Mouse (Mus musculus): ENCODE data around the gene Dach1. TPM values are rescaled to one million over a fixed set of nuclear protein-coding genes. Genes with fewer than 3 reads are reported as not detected.

Dach1 gene
- polyA plus RNA-seq, 2 experiments, result 7.4 to 8.0 TPM

DNA sequence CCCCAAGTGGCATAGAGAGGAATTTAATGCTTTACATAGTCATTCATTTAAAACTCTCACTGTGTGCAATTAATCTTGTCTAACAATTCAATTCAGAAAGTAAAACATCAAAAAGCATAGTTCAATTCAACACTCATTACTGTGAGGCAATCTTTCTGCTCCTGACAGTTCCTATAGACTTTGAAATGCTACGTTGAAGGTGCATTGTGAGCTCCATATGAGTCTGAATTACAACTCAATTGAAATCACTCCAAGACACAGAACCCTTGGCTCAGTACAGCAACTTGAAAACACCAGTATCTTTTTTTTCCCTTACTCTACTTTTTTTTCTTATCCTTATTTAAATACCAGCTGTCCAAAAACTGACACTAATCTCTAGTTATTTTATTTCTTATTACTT is 193.5 kb downstream of the Dach1 start:
- Histone ChIP-seq H3K36me3 (ENCODE audit: control insufficient read depth, insufficient read depth, low read length) (no peaks in the 10 kb centered on the region), H3K4me1 (ENCODE audit: control insufficient read depth, insufficient read depth, low read length) (0 out of 2 replicates have a peak, but pooled peaks cover 4% of the 10 kb centered on the region), H3K9me3 (ENCODE audit: control insufficient read depth, low read length) (no peaks in the 10 kb centered on the region), H3K27ac (replicated peaks; ENCODE audit: low read depth, low read length) (no peak overlapping the region), H3K4me2 (replicated peaks; ENCODE audit: low read depth, low read length, severe bottlenecking) (no peak overlapping the region), H3K9ac (ENCODE audit: low read depth, low read length, severe bottlenecking) (no peak overlapping the region), H3K4me3 (replicated peaks; ENCODE audit: low read length) (no peak overlapping the region), H3K27me3 (ENCODE audit: control insufficient read depth, insufficient read depth, low read length) (no peaks in the 10 kb centered on the region)
- TF ChIP-seq POLR2A (IDR thresholded peaks at IDR 0.05; ENCODE audit: borderline replicate concordance, extremely low read depth, insufficient read depth, insufficient read length), result no peak
- DNase-seq (ENCODE audit: low spot score) (no peak), ATAC-seq (ENCODE audit: low FRiP score, low read depth) (no peak)
- WGBS, result 8% methylated on average over 1 of the region's 1 CpGs

DNA sequence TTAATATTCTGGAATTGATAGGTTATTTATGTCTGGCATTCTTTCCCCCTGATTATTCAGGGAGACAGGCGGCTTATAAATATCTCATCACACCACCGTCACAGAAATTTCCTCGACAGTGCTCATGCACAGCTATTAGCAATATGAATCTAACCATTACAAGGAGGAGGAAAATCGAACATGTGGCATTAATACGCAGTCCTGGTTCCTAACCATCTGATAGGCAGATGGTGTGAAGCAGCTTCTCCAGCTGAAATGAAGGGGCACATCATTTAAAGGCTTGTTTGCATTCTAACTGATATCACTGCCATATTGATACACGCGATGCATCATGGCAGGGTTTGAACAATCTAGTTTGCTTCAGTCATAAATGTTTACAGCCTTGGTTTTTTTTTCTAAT is 194.1 kb downstream of the Dach1 start:
- ATAC-seq (ENCODE audit: low FRiP score, low read depth), result no peak
- no peak for TF ChIP-seq POLR2A (IDR thresholded peaks at IDR 0.05; ENCODE audit: borderline replicate concordance, extremely low read depth, insufficient read depth, insufficient read length)
- Histone ChIP-seq H3K27ac (replicated peaks; ENCODE audit: low read depth, low read length) (no peak overlapping the region), H3K4me2 (replicated peaks; ENCODE audit: low read depth, low read length, severe bottlenecking) (no peak overlapping the region), H3K27me3 (ENCODE audit: control insufficient read depth, insufficient read depth, low read length) (no peaks in the 10 kb centered on the region), H3K4me1 (ENCODE audit: control insufficient read depth, insufficient read depth, low read length) (no peaks in the 10 kb centered on the region), H3K4me3 (replicated peaks; ENCODE audit: low read length) (no peak overlapping the region), H3K36me3 (ENCODE audit: control insufficient read depth, insufficient read depth, low read length) (no peaks in the 10 kb centered on the region), H3K9me3 (ENCODE audit: control insufficient read depth, low read length) (no peaks in the 10 kb centered on the region), H3K9ac (ENCODE audit: low read depth, low read length, severe bottlenecking) (no peak overlapping the region)
- peak; percentile 49 for DNase-seq (ENCODE audit: low spot score)
- WGBS, result 44% methylated on average over 7 of the region's 7 CpGs

DNA sequence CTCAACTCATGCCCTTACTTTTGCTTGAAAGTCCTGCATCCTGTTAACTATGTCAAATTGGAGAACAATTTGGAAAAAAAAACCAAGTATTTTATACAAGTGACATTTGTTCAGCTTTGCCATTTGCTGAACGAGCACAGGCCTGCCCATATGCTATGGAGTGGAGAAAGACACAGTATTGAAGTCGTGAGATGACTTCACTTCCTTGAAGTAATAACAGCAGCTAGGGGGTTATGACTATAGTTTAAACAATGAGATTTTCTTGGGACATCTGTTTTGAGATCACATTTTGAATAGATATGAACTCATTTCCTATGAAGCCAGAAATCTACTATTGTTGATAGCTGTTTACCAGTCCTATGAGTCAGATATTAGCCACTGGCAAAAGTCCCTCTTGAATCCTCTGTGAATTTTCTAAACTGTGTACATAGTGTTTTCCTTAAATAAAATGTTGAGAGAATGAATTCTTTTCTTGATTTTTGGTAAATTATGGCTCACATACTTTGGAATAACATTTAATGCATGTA is 205.0 kb downstream of the Dach1 start:
- H3K27me3 ChIP-seq (ENCODE audit: control insufficient read depth, insufficient read depth, low read length), result no peaks in the 10 kb centered on the region
- H3K36me3 ChIP-seq (ENCODE audit: control insufficient read depth, insufficient read depth, low read length), result no peaks in the 10 kb centered on the region
- no peak for ATAC-seq (ENCODE audit: low FRiP score, low read depth)
- H3K9ac ChIP-seq (ENCODE audit: low read depth, low read length, severe bottlenecking), result no peak overlapping the region
- H3K4me2 ChIP-seq (replicated peaks; ENCODE audit: low read depth, low read length, severe bottlenecking), result no peak overlapping the region
- WGBS, result 50% methylated on average over 2 of the region's 2 CpGs
- H3K27ac ChIP-seq (replicated peaks; ENCODE audit: low read depth, low read length), result no peak overlapping the region
- no peak for DNase-seq (ENCODE audit: low spot score)
- H3K9me3 ChIP-seq (ENCODE audit: control insufficient read depth, low read length), result no peaks in the 10 kb centered on the region
- H3K4me3 ChIP-seq (replicated peaks; ENCODE audit: low read length), result no peak overlapping the region
- H3K4me1 ChIP-seq (ENCODE audit: control insufficient read depth, insufficient read depth, low read length), result no peaks in the 10 kb centered on the region
- TF ChIP-seq POLR2A (IDR thresholded peaks at IDR 0.05; ENCODE audit: borderline replicate concordance, extremely low read depth, insufficient read depth, insufficient read length), result no peak

DNA sequence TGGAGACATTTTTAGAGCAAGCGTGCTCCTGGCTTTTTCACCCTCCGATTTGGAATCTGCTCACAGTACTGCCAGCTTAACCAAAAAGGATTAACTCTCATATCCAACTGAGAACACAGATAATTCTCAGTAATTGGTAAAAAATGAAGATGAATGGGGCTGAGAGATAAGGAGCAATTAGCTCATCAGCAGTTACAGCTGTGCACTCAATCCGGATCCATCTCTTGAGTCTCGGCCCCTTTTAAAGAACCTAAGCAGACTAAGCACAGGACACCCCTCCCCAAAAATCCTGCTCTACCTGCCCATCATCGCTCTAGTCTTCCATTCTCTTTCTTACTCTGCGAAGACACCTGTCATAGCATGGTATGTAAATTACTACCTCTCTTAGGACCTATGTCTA is 205.9 kb downstream of the Dach1 start:
- DNase-seq (ENCODE audit: low spot score) (no peak), ATAC-seq (ENCODE audit: low FRiP score, low read depth) (no peak)
- H3K4me2 ChIP-seq (replicated peaks; ENCODE audit: low read depth, low read length, severe bottlenecking), result no peak overlapping the region
- H3K4me1 ChIP-seq (ENCODE audit: control insufficient read depth, insufficient read depth, low read length), result no peaks in the 10 kb centered on the region
- no peak for TF ChIP-seq POLR2A (IDR thresholded peaks at IDR 0.05; ENCODE audit: borderline replicate concordance, extremely low read depth, insufficient read depth, insufficient read length)
- H3K4me3 ChIP-seq (replicated peaks; ENCODE audit: low read length), result no peak overlapping the region
- no peaks in the 10 kb centered on the region for H3K36me3 ChIP-seq (ENCODE audit: control insufficient read depth, insufficient read depth, low read length)
- WGBS, result 81% methylated on average over 6 of the region's 6 CpGs
- H3K9ac ChIP-seq (ENCODE audit: low read depth, low read length, severe bottlenecking), result no peak overlapping the region
- no peak overlapping the region for H3K27ac ChIP-seq (replicated peaks; ENCODE audit: low read depth, low read length)
- no peaks in the 10 kb centered on the region for H3K27me3 ChIP-seq (ENCODE audit: control insufficient read depth, insufficient read depth, low read length)
- H3K9me3 ChIP-seq (ENCODE audit: control insufficient read depth, low read length), result no peaks in the 10 kb centered on the region

DNA sequence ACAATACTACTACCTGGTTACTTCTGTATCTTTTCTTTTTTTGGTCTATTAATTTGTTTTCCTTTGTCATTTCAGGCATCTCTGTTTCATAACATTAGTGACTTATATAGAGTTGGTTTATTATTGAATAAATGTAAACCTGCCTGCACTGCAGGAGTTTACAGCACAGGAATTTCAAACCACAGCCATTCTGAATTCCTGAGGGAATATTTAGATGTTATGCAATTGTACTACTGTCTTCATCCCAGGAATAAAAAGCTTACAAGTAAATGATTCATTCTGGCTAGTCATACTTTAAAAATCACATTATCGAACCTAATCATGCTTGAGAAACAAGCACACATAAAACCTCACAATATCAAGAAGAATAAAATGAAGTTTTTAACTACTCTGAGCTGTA is 213.2 kb downstream of the Dach1 start:
- Histone ChIP-seq H3K4me1 (ENCODE audit: control insufficient read depth, insufficient read depth, low read length) (no peaks in the 10 kb centered on the region), H3K36me3 (ENCODE audit: control insufficient read depth, insufficient read depth, low read length) (no peaks in the 10 kb centered on the region), H3K4me3 (replicated peaks; ENCODE audit: low read length) (no peak overlapping the region), H3K9me3 (ENCODE audit: control insufficient read depth, low read length) (no peaks in the 10 kb centered on the region), H3K27ac (replicated peaks; ENCODE audit: low read depth, low read length) (no peak overlapping the region), H3K27me3 (ENCODE audit: control insufficient read depth, insufficient read depth, low read length) (no peaks in the 10 kb centered on the region), H3K9ac (ENCODE audit: low read depth, low read length, severe bottlenecking) (no peak overlapping the region), H3K4me2 (replicated peaks; ENCODE audit: low read depth, low read length, severe bottlenecking) (no peak overlapping the region)
- no peak for DNase-seq (ENCODE audit: low spot score)
- no peak for ATAC-seq (ENCODE audit: low FRiP score, low read depth)
- 64% methylated on average over 1 of the region's 1 CpGs for WGBS
- no peak for TF ChIP-seq POLR2A (IDR thresholded peaks at IDR 0.05; ENCODE audit: borderline replicate concordance, extremely low read depth, insufficient read depth, insufficient read length)

DNA sequence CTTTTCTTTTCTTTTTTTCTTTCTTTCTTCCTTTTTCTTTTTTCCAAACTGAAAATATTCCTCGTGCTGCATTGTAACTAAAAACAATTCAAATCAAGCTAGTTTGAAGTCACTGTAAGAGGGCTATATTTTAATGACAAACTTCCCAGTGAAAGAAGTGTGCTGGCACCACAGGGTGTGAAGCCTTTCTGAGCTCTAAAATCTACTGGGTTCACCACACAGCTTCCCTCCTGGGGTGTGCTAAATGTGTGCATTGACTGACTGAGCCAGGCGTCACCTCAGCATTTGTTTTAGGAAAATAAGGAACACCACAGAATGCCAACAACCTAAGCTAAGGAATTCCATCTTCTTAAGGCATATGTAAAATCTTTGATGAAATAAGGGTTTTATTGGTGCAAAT is 224.1 kb downstream of the Dach1 start:
- no peak overlapping the region for H3K4me3 ChIP-seq (replicated peaks; ENCODE audit: low read length)
- no peaks in the 10 kb centered on the region for H3K27me3 ChIP-seq (ENCODE audit: control insufficient read depth, insufficient read depth, low read length)
- no peaks in the 10 kb centered on the region for H3K9me3 ChIP-seq (ENCODE audit: control insufficient read depth, low read length)
- no peak for DNase-seq (ENCODE audit: low spot score)
- H3K4me2 ChIP-seq (replicated peaks; ENCODE audit: low read depth, low read length, severe bottlenecking), result no peak overlapping the region
- 30% methylated on average over 2 of the region's 2 CpGs for WGBS
- no peak overlapping the region for H3K27ac ChIP-seq (replicated peaks; ENCODE audit: low read depth, low read length)
- ATAC-seq (ENCODE audit: low FRiP score, low read depth), result no peak
- H3K9ac ChIP-seq (ENCODE audit: low read depth, low read length, severe bottlenecking), result no peak overlapping the region
- no peak for TF ChIP-seq POLR2A (IDR thresholded peaks at IDR 0.05; ENCODE audit: borderline replicate concordance, extremely low read depth, insufficient read depth, insufficient read length)
- H3K36me3 ChIP-seq (ENCODE audit: control insufficient read depth, insufficient read depth, low read length), result no peaks in the 10 kb centered on the region
- no peaks in the 10 kb centered on the region for H3K4me1 ChIP-seq (ENCODE audit: control insufficient read depth, insufficient read depth, low read length)

Data from limb, embryonic 14.5 days (tissue).